Mouse (Mus musculus) C2C12 (cell line): ENCODE results near the gene Gm10401. TPM values are rescaled to one million over a fixed set of nuclear protein-coding genes. Genes with fewer than 3 reads are reported as not detected.

ENCODE experiments used
- H3K27me3 ChIP-seq: one replicate; pipeline ENCODE4 v1.6.1; 2011; ENCODE audit not compliant: control insufficient read depth, insufficient read depth, insufficient read length
- H3K36me3 ChIP-seq: one replicate; pipeline ENCODE4 v1.6.1; 2011; ENCODE audit not compliant: control insufficient read depth, insufficient read depth
- H3K4me3 ChIP-seq: one replicate; pipeline ENCODE4 v1.5.1; 2011; ENCODE audit warnings: mild to moderate bottlenecking, control low read depth; ENCODE audit not compliant: poor library complexity, insufficient read depth, severe bottlenecking
- H3K79me2 ChIP-seq: one replicate; pipeline ENCODE4 v1.6.1; 2011; ENCODE audit not compliant: control insufficient read depth, insufficient read depth
- H3K79me3 ChIP-seq: one replicate; pipeline ENCODE4 v1.6.1; 2011; ENCODE audit warnings: low read depth, control low read depth
- H3ac ChIP-seq: one replicate; pipeline ENCODE3; 2011; ENCODE audit warnings: low read depth; ENCODE audit not compliant: control insufficient read depth, insufficient read length
- CEBPB ChIP-seq: IDR thresholded peaks from one replicate; pipeline ENCODE4 v1.6.1; 2011; ENCODE audit warnings: low read depth, mild to moderate bottlenecking, control low read depth, moderate library complexity
- CTCF ChIP-seq: IDR thresholded peaks from one replicate; pipeline ENCODE4 v1.5.1; 2011; ENCODE audit not compliant: control insufficient read depth, insufficient read depth, insufficient read length
- FOSL1 ChIP-seq: IDR thresholded peaks from one replicate; pipeline ENCODE4 v1.8.0; 2011; ENCODE audit warnings: mild to moderate bottlenecking, low read length; ENCODE audit not compliant: poor library complexity, insufficient read depth, severe bottlenecking
- MAX ChIP-seq: IDR thresholded peaks from one replicate; pipeline ENCODE4 v1.6.1; 2011; ENCODE audit warnings: mild to moderate bottlenecking, control low read depth
- MYOD1 ChIP-seq: IDR thresholded peaks from one replicate; pipeline ENCODE4 v1.6.1; 2011; ENCODE audit warnings: low read depth; ENCODE audit not compliant: control insufficient read depth, insufficient read length
- MYOG ChIP-seq: IDR thresholded peaks from one replicate; pipeline ENCODE4 v1.6.1; 2011; ENCODE audit not compliant: control insufficient read depth, insufficient read length; ENCODE audit errors: extremely low read depth
- USF1 ChIP-seq: IDR thresholded peaks from one replicate; pipeline ENCODE4 v1.6.1; 2011; ENCODE audit warnings: low read depth, mild to moderate bottlenecking, control low read depth, moderate library complexity
- polyA plus RNA-seq: library from polyadenylated mRNA; unstranded; fragments of >200 nt; fragmentation: generic; extraction: Trizol; gene quantifications from one replicate; pipeline ENCODE4 v1.2.1, GENCODE M21; 2012; ENCODE audit warnings: missing spikeins

Gene Gm10401
- polyA plus RNA-seq, 1 experiment, result 6.5 TPM

DNA sequence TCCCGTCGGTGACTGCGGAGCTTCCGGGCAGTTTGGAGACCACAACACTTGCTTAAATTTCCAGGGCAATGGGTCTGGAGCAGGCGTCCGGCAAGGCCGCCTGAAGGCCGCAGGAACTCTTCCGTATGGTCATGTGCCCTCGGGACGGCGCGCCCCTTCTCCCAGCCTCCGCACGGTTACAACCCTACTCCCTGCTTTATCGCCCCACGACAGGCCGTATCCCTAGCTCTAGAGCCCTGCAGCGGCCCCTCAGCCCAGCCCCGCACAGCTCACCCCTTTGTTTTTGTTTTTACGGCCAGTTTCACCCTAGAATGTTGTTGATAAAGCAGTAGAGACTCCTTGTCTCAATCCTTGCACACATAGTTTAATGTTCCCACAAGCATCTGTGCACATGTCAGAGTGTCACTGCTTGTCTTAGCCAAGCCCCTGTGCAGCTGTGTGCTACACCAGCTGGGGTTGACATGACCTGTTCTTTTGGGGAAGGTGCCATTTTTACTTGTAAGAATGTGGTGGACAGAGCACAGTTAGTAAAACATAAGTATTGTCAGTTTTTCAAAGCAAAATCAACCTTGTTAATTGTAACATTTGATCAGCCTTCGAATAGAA lies 44.2 kb downstream of the Gm10401 start:
- Histone ChIP-seq H3ac (no peak overlapping the region), H3K36me3 (no peaks in the 10 kb centered on the region), H3K27me3 (no peaks in the 10 kb centered on the region), H3K4me3 (no peak overlapping the region), H3K79me2 (peaks cover 100% of the 10 kb centered on the region), H3K79me3 (peaks cover 93% of the 10 kb centered on the region)
- no peak for TF ChIP-seq MYOG

DNA sequence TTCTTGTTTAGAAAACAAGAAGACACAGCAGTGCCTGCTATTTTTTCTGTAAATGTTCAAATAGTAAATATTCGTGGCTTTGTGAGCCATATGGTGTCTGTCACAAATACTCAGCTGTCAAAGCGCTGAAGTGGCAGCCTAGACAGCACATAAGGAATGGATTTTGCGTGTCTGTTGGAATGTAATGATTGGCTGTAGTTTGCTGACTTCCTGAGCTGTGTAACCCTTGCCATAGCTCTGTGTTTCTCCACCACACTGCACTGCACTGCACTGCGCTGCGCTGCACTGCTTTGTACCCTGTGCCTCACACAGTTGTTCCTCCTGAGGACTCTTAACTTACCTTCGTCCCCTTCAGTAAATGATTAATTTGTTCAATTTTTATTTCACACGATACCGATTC lies 45.5 kb downstream of the Gm10401 start:
- TF ChIP-seq MYOD1, result no peak
- TF ChIP-seq CEBPB, result no peak
- TF ChIP-seq MAX, result no peak
- no peak for TF ChIP-seq USF1
- no peak for TF ChIP-seq FOSL1
- TF ChIP-seq CTCF, result no peak
- TF ChIP-seq MYOG, result no peak
- Histone ChIP-seq H3K27me3 (no peaks in the 10 kb centered on the region), H3K79me2 (peaks cover 100% of the 10 kb centered on the region), H3K79me3 (peaks cover 96% of the 10 kb centered on the region), H3K4me3 (no peak overlapping the region), H3K36me3 (no peaks in the 10 kb centered on the region), H3ac (no peak overlapping the region)

DNA sequence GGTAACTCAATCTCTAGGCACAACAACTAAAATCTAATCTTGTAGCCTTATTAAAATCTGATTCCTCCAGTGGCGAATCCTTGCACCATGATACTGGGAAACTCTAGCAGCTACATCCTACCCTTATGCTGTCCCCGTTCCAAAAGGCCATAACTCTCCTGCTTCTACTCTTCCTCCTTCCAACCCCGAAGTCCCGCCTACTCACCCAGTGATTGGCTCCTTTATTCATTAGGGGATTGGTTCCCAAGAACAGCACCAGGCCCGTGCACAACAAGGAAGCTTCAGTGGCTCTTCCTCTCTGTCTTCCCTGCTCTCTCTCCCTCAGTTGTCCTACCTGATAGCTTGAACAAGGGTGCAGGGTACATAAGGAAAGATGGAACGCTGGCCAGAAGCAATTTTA lies 47.3 kb downstream of the Gm10401 start:
- Histone ChIP-seq H3ac (no peak overlapping the region), H3K4me3 (no peak overlapping the region), H3K79me3 (peaks cover 94% of the 10 kb centered on the region), H3K27me3 (no peaks in the 10 kb centered on the region), H3K36me3 (no peaks in the 10 kb centered on the region), H3K79me2 (peaks cover 100% of the 10 kb centered on the region)
- TF ChIP-seq CEBPB (no peak), FOSL1 (no peak), MAX (no peak)

DNA sequence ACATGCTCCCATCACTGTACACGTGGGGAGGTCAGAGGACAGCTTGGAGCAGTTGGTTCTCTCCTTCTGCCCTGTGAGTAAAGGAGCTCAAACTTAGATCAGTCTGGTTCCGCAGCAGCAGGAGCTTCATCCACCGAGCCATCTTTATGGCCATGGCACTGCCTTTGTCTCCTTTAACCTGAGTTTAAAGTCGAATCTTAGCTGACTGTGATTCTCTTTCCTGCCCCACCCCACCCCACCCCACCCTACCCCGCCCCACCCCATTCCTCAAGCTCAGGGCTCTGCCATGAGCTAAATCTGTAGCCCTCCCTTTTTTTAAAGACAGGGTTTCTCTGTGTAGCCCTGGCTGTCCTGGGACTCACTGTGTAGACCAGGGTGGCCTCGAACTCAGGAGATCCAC lies 48.4 kb downstream of the Gm10401 start:
- Histone ChIP-seq H3K36me3 (no peaks in the 10 kb centered on the region), H3K79me2 (peaks cover 100% of the 10 kb centered on the region), H3ac (no peak overlapping the region), H3K79me3 (peaks cover 92% of the 10 kb centered on the region), H3K27me3 (no peaks in the 10 kb centered on the region), H3K4me3 (no peak overlapping the region)
- TF ChIP-seq MYOD1, result no peak
- no peak for TF ChIP-seq CEBPB
- TF ChIP-seq MYOG, result no peak
- no peak for TF ChIP-seq FOSL1
- no peak for TF ChIP-seq MAX
- no peak for TF ChIP-seq CTCF
- no peak for TF ChIP-seq USF1

Other genes with a start within 250 kb of the Gm10401 start
- gene 4930519G04Rik, start 244.6 kb downstream of the Gm10401 start, polyA plus RNA-seq, result not detected
- gene Gm9936, start 239.6 kb downstream of the Gm10401 start, polyA plus RNA-seq, result not detected
- gene Oasl2, start 201.4 kb downstream of the Gm10401 start, polyA plus RNA-seq, result 0.40 TPM
- 0.07 TPM for gene Oasl1, start 175.1 kb downstream of the Gm10401 start, polyA plus RNA-seq
- 20.6 TPM for gene 2210016L21Rik, start 156.1 kb downstream of the Gm10401 start, polyA plus RNA-seq
- gene Hnf1a, start 127.2 kb downstream of the Gm10401 start, polyA plus RNA-seq, result 0.04 TPM
- gene Sppl3, start 87.2 kb downstream of the Gm10401 start, polyA plus RNA-seq, result 24.5 TPM
- 56.9 TPM for gene Acads, start 21.1 kb upstream of the Gm10401 start, polyA plus RNA-seq
- 39.0 TPM for gene Unc119b, start 36.7 kb upstream of the Gm10401 start, polyA plus RNA-seq
- 120 TPM for gene Mlec, start 59.9 kb upstream of the Gm10401 start, polyA plus RNA-seq
- gene Cabp1, start 96.1 kb upstream of the Gm10401 start, polyA plus RNA-seq, result 0.12 TPM
- 141 TPM for gene Pop5, start 137.5 kb upstream of the Gm10401 start, polyA plus RNA-seq
- 194 TPM for gene Rnf10, start 174.6 kb upstream of the Gm10401 start, polyA plus RNA-seq
- 27.6 TPM for gene Coq5, start 181.4 kb upstream of the Gm10401 start, polyA plus RNA-seq
- gene Dynll1, start 202.7 kb upstream of the Gm10401 start, polyA plus RNA-seq, result 690 TPM
- 113 TPM for gene Srsf9, start 228.9 kb upstream of the Gm10401 start, polyA plus RNA-seq
- 9.3 TPM for gene Gatc, start 242.9 kb upstream of the Gm10401 start, polyA plus RNA-seq
- gene Triap1, start 242.9 kb upstream of the Gm10401 start, polyA plus RNA-seq, result 36.8 TPM